Mouse (Mus musculus): ENCODE data around the gene Zdhhc20.

The Zdhhc20 gene

GRCm38 (mm10) chr14:57820839-57821238 is 69.2 kb downstream of the Zdhhc20 start:
- DNase-seq = no peak

DNA sequence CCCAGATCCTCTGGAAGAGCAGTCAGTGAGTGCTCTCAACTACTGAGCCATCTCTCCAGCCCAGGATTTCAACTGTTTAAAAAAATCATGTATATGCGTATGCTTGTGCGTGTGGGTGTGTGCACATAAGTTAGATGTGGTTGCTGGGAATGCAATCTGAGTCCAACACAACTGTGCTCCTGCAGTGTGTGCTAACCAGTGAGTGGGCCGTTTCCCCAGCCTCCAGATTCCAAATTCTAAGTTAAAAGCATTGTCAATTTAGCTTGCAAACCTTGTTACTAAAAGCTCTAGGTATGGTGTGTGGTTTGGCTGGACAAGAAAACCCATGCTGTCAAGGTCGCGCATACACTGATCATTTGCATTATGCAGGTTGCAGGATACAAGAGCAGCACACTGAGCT is 78.2 kb downstream of the Zdhhc20 start:
- DNase-seq = no peak

DNA sequence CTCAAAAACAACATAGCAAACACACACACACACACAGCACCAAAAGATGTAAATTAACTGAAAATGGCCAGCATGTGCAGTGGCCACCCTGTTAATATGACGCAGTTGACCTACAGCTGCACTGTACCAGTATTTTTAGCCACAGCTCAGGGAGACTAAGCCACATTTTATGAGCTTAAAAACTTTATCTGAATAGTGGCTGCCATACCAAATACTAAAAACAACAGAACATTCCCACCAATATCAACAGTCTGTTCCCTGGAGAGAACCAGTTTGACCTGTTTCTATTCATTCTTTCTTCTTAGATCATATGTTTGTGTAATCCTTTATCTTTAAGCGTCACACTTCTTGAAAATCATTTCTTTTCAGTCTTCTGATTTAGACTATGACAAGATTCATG is 79.2 kb downstream of the Zdhhc20 start:
- DNase-seq = no peak

DNA sequence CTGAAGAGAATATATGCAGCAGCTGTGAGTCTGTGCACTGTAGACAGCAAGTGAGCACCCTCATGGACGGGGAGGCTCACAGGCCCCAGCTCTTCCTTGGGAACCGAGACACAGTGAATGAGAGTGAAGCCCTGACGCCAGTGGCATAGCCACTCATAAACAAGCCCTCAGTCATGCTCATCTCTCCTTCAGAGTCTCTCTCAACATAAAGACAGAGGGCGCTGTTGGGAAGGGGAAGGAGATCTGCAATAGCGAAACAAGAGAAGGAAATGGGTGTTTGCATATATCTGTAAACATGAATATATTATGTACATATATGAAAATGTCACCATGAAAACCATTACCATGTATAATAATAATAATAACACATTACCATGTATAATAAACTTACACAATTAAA is 81.5 kb downstream of the Zdhhc20 start:
- no peak for DNase-seq

DNA sequence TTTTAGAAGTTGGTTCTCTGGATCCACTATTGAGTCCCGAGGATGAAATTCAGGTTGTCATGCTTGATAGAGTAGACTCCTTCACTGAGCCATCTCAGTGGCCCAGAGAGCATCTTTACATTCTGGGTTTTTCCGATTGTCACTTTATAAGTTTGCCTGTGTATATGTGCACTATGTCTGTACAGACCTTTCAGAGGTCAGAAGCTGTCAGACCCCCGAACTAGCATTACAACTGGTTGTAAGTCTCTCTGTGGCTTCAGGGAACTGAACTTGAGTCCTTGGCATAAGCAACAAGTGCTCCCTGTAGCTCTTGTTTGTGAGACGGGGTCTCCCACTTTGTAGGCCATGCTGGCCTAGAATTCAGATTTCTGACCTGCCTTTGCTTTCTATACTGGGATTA is 86.3 kb downstream of the Zdhhc20 start:
- no peak for DNase-seq

- DNase-seq = peak; percentile 96
These were observed 91.8 kb downstream of the Zdhhc20 start, which contains the start of gene Sap18 for GRCm38 (mm10) chr14:57797991-57798931. Gene Sap18, plus strand, starts transcription at chr14:57798180.

- DNase-seq = no peak
These were observed 92.5 kb downstream of the Zdhhc20 start for GRCm38 (mm10) chr14:57797551-57797950.

- no peak for DNase-seq
These were observed 98.9 kb downstream of the Zdhhc20 start for GRCm38 (mm10) chr14:57791171-57791570.

DNA sequence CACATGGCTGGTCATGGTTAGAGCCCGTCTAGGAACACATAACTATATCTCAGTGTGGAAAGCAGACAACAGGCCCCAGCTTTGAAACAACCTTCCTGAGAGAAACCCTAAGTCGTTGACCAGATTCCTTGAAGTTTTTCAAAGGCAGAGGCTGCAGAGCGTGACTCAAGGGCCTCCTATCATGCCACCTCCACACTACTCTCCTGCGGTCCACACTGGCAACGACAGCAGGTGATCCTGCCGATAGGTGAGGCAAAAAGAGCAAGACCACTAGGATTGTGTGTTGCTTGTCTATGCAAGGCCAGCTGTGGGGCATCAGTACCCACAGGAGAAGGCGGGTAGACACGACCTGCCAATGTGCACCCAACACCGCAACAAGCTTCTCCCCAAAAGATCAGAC is 100.3 kb downstream of the Zdhhc20 start:
- DNase-seq = no peak

GRCm38 (mm10) chr14:57789311-57789710 is 100.8 kb downstream of the Zdhhc20 start:
- DNase-seq = no peak

GRCm38 (mm10) chr14:57787406-57787805 is 102.7 kb downstream of the Zdhhc20 start:
- no peak for DNase-seq

Measured in right cerebral cortex, postnatal 14 days (tissue).